Mouse (Mus musculus) heart, adult 2 months (tissue): Measurements from ENCODE around the gene Insig1.

ENCODE experiments used
- CTCF ChIP-seq: fragments of 200-600 bp; IDR thresholded peaks from 2 replicates; pipeline ENCODE4 v1.8.1; 2022; ENCODE audit warnings: antibody characterized with exemption, mild to moderate bottlenecking, moderate library complexity
- EP300 ChIP-seq: fragments of 200-500 bp; IDR thresholded peaks from 2 replicates; pipeline ENCODE4 v1.6.1; 2011; ENCODE audit warnings: low read depth, low read length, control low read depth; ENCODE audit not compliant: insufficient read depth

- TF ChIP-seq CTCF (no peak), EP300 (no peak)
Measured at GRCm38 (mm10) chr5:28082796-28083195, 11.6 kb downstream of the Insig1 start.
